Mouse (Mus musculus) neural tube, embryonic 14.5 days (tissue): Measurements from ENCODE around the gene Tfeb. TPM values are rescaled to one million over a fixed set of nuclear protein-coding genes. Genes with fewer than 3 reads are reported as not detected.

Source experiments
- ATAC-seq: fragments of 200-750 bp; cut with Nextera tagmentation; 2 replicates; pipeline ENCODE4 v1.8.0; 2017; ENCODE audit warnings: low read depth, mild to moderate bottlenecking, moderate TSS enrichment, moderate library complexity
- H3K27ac ChIP-seq: fragments of 300-500 bp; sonication (generic); 2 replicates; pipeline ENCODE4 v1.5.1; 2014; ENCODE audit warnings: low read depth, mild to moderate bottlenecking, control low read depth, low read length, moderate library complexity, mixed read lengths
- H3K27me3 ChIP-seq: fragments of 300-500 bp; sonication (generic); 2 replicates; pipeline ENCODE4 v1.6.1; 2014; ENCODE audit warnings: low read length; ENCODE audit not compliant: control insufficient read depth, insufficient read depth
- H3K36me3 ChIP-seq: fragments of 300-500 bp; sonication (generic); 2 replicates; pipeline ENCODE4 v1.6.1; 2014; ENCODE audit warnings: low read length, mixed read lengths; ENCODE audit not compliant: control insufficient read depth, insufficient read depth
- H3K4me1 ChIP-seq: fragments of 300-500 bp; sonication (generic); 2 replicates; pipeline ENCODE4 v1.6.1; 2014; ENCODE audit warnings: low read length; ENCODE audit not compliant: control insufficient read depth, insufficient read depth
- H3K4me2 ChIP-seq: fragments of 300-500 bp; sonication (generic); 2 replicates; pipeline ENCODE4 v1.6.1; 2014; ENCODE audit warnings: mild to moderate bottlenecking, low read depth, low read length, control low read depth
- H3K4me3 ChIP-seq: fragments of 300-500 bp; sonication (generic); 2 replicates; pipeline ENCODE4 v1.5.1; 2014; ENCODE audit warnings: low read depth, low read length, control low read depth, mixed read lengths
- H3K9ac ChIP-seq: fragments of 300-500 bp; sonication (generic); replicated peaks from 2 replicates; pipeline ENCODE4 v1.6.1; 2014; ENCODE audit warnings: low read depth, mild to moderate bottlenecking, control low read depth, low read length, mixed read lengths
- H3K9me3 ChIP-seq: fragments of 300-500 bp; sonication (generic); 2 replicates; pipeline ENCODE4 v1.6.1; 2016; ENCODE audit warnings: low read length; ENCODE audit not compliant: control insufficient read depth
- WGBS: fragments of 180-500 bp; shearing (Covaris S2); extraction: QIAGEN DNeasy Blood & Tissue Kit; methylation state at CpG from one replicate; pipeline ENCODE4 v1.1.7; 2014; 5-methylcytosine and 5-hydroxymethylcytosine counted together
- polyA plus RNA-seq: library from polyadenylated mRNA; unstranded; fragments of >200 nt; fragmentation: Nextera tagmentation; extraction: Ambion mirVana; gene quantifications from 2 replicates; pipeline ENCODE4 v1.2.1, GENCODE M21; 2014

Gene Tfeb
- polyA plus RNA-seq, 1 experiment from 2014 or later: 1.8 TPM

- no peaks in the 10 kb centered on the region for H3K4me1 ChIP-seq
- no peak overlapping the region for H3K27ac ChIP-seq
- no peak overlapping the region for H3K4me2 ChIP-seq
- no peaks in the 10 kb centered on the region for H3K36me3 ChIP-seq
- 89% methylated on average over 8 of the region's 8 CpGs for WGBS
- no peaks in the 10 kb centered on the region for H3K9me3 ChIP-seq
- H3K9ac ChIP-seq: no peak overlapping the region
- no peaks in the 10 kb centered on the region for H3K27me3 ChIP-seq
- ATAC-seq: no peak
- no peak overlapping the region for H3K4me3 ChIP-seq
Observed at GRCm38 (mm10) chr17:47841521-47841920, 104.7 kb downstream of the Tfeb start.

Other genes with a start within 250 kb of the Tfeb start
- gene Taf8, start 234.7 kb upstream of the Tfeb start, polyA plus RNA-seq: 16.4 and 17.1 TPM in 2 replicates
- gene Ccnd3, start 232.0 kb upstream of the Tfeb start, polyA plus RNA-seq: 49.1 and 72.4 TPM in 2 replicates
- 32.7 and 35.0 TPM in 2 replicates for gene Bysl, start 125.5 kb upstream of the Tfeb start, polyA plus RNA-seq
- gene Med20, start 125.4 kb upstream of the Tfeb start, polyA plus RNA-seq: 38.1 and 43.4 TPM in 2 replicates
- gene Gm20517, start 125.4 kb upstream of the Tfeb start, polyA plus RNA-seq: 2.3 and 2.9 TPM in 2 replicates
- gene Usp49, start 106.3 kb upstream of the Tfeb start, polyA plus RNA-seq: 5.9 and 6.5 TPM in 2 replicates
- gene Tomm6, start 48.6 kb upstream of the Tfeb start, polyA plus RNA-seq: 296 and 305 TPM in 2 replicates
- 33.3 and 41.9 TPM in 2 replicates for gene Frs3, start 48.0 kb upstream of the Tfeb start, polyA plus RNA-seq
- gene Gm21981, start 42.6 kb upstream of the Tfeb start, polyA plus RNA-seq: 2.0 and 7.7 TPM in 2 replicates
- 0.68 and 4.4 TPM in 2 replicates for gene Prickle4, start 42.3 kb upstream of the Tfeb start, polyA plus RNA-seq
- gene Pgc, start 10.2 kb upstream of the Tfeb start, polyA plus RNA-seq: not detected in 2 replicates
- 2.7 and 5.3 TPM in 2 replicates for gene Mdfi, start 97.7 kb downstream of the Tfeb start, polyA plus RNA-seq
- gene Foxp4, start 187.6 kb downstream of the Tfeb start, polyA plus RNA-seq: 28.7 and 29.1 TPM in 2 replicates